Mouse (Mus musculus) neutrophil, adult 5-6 weeks (primary cell): ENCODE results near the gene Plxdc1. TPM values are rescaled to one million over a fixed set of nuclear protein-coding genes. Genes with fewer than 3 reads are reported as not detected.
"Not testable (repeated sequence)": the region's sequence is repeated elsewhere in the genome, so short reads cannot be mapped to it uniquely, and the experiment has no call there.

ENCODE experiments used
- ATAC-seq: fragments of 151-379, 151-347 bp; 2 replicates; pipeline ENCODE4 v1.8.0; 2017; ENCODE audit warnings: mild to moderate bottlenecking, moderate TSS enrichment; ENCODE audit not compliant: insufficient number of reproducible peaks, poor library complexity, low FRiP score, severe bottlenecking; ENCODE audit errors: extremely low read depth
- total RNA-seq: library from RNA; stranded (forward); fragments of 200-1000 nt; gene quantifications from 2 replicates; pipeline ENCODE4 v1.2.3, GENCODE M21; 2017

The Plxdc1 gene
- total RNA-seq, 1 experiment from 2014 or later: 1.2 TPM

GRCm38 (mm10) chr11:97968385-97968784, 17.9 kb downstream of the Plxdc1 start:
- ATAC-seq: no peak

GRCm38 (mm10) chr11:97967114-97967513, 19.1 kb downstream of the Plxdc1 start:
- no peak for ATAC-seq

GRCm38 (mm10) chr11:97960907-97961306, 25.3 kb downstream of the Plxdc1 start:
- peak; percentile 47; the same call in 1 of the 2 replicates for ATAC-seq

- ATAC-seq: no peak
These were observed 27.0 kb downstream of the Plxdc1 start for GRCm38 (mm10) chr11:97959300-97959680.

GRCm38 (mm10) chr11:97958641-97959299, 27.5 kb downstream of the Plxdc1 start:
- ATAC-seq: no peak

- ATAC-seq: no peak
These were observed 29.2 kb downstream of the Plxdc1 start for GRCm38 (mm10) chr11:97956905-97957560.

- ATAC-seq: no peak
These were observed 30.3 kb downstream of the Plxdc1 start for GRCm38 (mm10) chr11:97955915-97956314.

- no peak for ATAC-seq
These were observed 30.9 kb downstream of the Plxdc1 start for GRCm38 (mm10) chr11:97955146-97955902.

- ATAC-seq: no peak
These were observed 31.6 kb downstream of the Plxdc1 start for GRCm38 (mm10) chr11:97954469-97955141.

GRCm38 (mm10) chr11:97953939-97954275, 32.3 kb downstream of the Plxdc1 start:
- no peak for ATAC-seq

GRCm38 (mm10) chr11:97953179-97953938, 32.9 kb downstream of the Plxdc1 start:
- no peak for ATAC-seq

GRCm38 (mm10) chr11:97952367-97953006, 33.8 kb downstream of the Plxdc1 start:
- ATAC-seq: no peak

GRCm38 (mm10) chr11:97949703-97950475, 36.4 kb downstream of the Plxdc1 start:
- no peak for ATAC-seq

- ATAC-seq: peak; percentile 53; the same call in 1 of the 2 replicates
These were observed 38.8 kb downstream of the Plxdc1 start for GRCm38 (mm10) chr11:97947426-97947825.

GRCm38 (mm10) chr11:97945738-97946289, 40.4 kb downstream of the Plxdc1 start:
- ATAC-seq: not testable (repeated sequence)

- ATAC-seq: no peak
These were observed 41.2 kb downstream of the Plxdc1 start for GRCm38 (mm10) chr11:97945031-97945430.

- no peak for ATAC-seq
These were observed 43.0 kb downstream of the Plxdc1 start for GRCm38 (mm10) chr11:97943256-97943655.
